Mouse (Mus musculus): ENCODE measurements around the gene Nlrc4. TPM values are rescaled to one million over a fixed set of nuclear protein-coding genes. Genes with fewer than 3 reads are reported as not detected.
A peak's percentile ranks its signal among the peaks of the same experiment; 100 is the strongest.

Gene Nlrc4
- total and polyA plus RNA-seq, 2 experiments from 2014 or later, result 0.19 to 0.23 TPM

GRCm38 (mm10) chr17:74394381-74394780 lies 64.6 kb downstream of the Nlrc4 start:
- no peak overlapping the region for H3K27ac ChIP-seq (ENCODE audit: low read depth, low read length)
- H3K4me1 ChIP-seq (ENCODE audit: insufficient read depth), result no peaks in the 10 kb centered on the region
- no peaks in the 10 kb centered on the region for H3K9me3 ChIP-seq (ENCODE audit: low read length)
- no peaks in the 10 kb centered on the region for H3K27me3 ChIP-seq (ENCODE audit: insufficient read depth, low read length)
- H3K4me2 ChIP-seq (ENCODE audit: low read depth), result no peak overlapping the region
- H3K4me3 ChIP-seq (ENCODE audit: low read depth, low read length), result no peak overlapping the region
- H3K36me3 ChIP-seq (ENCODE audit: insufficient read depth), result no peaks in the 10 kb centered on the region
- TF ChIP-seq CTCF (IDR thresholded peaks at IDR 0.05; ENCODE audit: low read depth), result no peak
- no peak overlapping the region for H3K9ac ChIP-seq
- 71% methylated on average over 2 of the region's 2 CpGs for WGBS
- ATAC-seq (no peak), DNase-seq (no peak)

- ATAC-seq, result peak; percentile 48; the same call in 1 of the 2 replicates
- 80% methylated on average over 3 of the region's 3 CpGs for WGBS
- Histone ChIP-seq H3K4me1 (ENCODE audit: insufficient read depth) (no peaks in the 10 kb centered on the region), H3K9ac (no peak overlapping the region), H3K9me3 (ENCODE audit: low read length) (no peaks in the 10 kb centered on the region), H3K27me3 (ENCODE audit: insufficient read depth, low read length) (no peaks in the 10 kb centered on the region), H3K36me3 (ENCODE audit: insufficient read depth) (peaks cover 31% of the 10 kb centered on the region), H3K27ac (ENCODE audit: low read depth, low read length) (no peak overlapping the region), H3K4me3 (ENCODE audit: low read depth, low read length) (no peak overlapping the region), H3K4me2 (ENCODE audit: low read depth) (no peak overlapping the region)
- peak; percentile 35 for TF ChIP-seq CTCF (IDR thresholded peaks at IDR 0.05; ENCODE audit: low read depth)
- no peak for DNase-seq
Observed at GRCm38 (mm10) chr17:74389847-74390246, 69.1 kb downstream of the Nlrc4 start.

- H3K9me3 ChIP-seq (ENCODE audit: low read length), result no peaks in the 10 kb centered on the region
- DNase-seq (no peak), ATAC-seq (no peak)
- no peak overlapping the region for H3K9ac ChIP-seq
- peaks cover 62% of the 10 kb centered on the region for H3K36me3 ChIP-seq (ENCODE audit: insufficient read depth)
- no peaks in the 10 kb centered on the region for H3K4me1 ChIP-seq (ENCODE audit: insufficient read depth)
- H3K4me3 ChIP-seq (ENCODE audit: low read depth, low read length), result no peak overlapping the region
- H3K27me3 ChIP-seq (ENCODE audit: insufficient read depth, low read length), result no peaks in the 10 kb centered on the region
- TF ChIP-seq CTCF (IDR thresholded peaks at IDR 0.05; ENCODE audit: low read depth), result no peak
- no peak overlapping the region for H3K27ac ChIP-seq (ENCODE audit: low read depth, low read length)
- H3K4me2 ChIP-seq (ENCODE audit: low read depth), result no peak overlapping the region
Observed at GRCm38 (mm10) chr17:74386657-74387056, 72.3 kb downstream of the Nlrc4 start.

GRCm38 (mm10) chr17:74376916-74377315 lies 82.0 kb downstream of the Nlrc4 start:
- WGBS, result 86% methylated on average over 1 of the region's 1 CpGs
- H3K4me3 ChIP-seq (ENCODE audit: low read depth, low read length), result no peak overlapping the region
- ATAC-seq (no peak), DNase-seq (no peak)
- H3K9ac ChIP-seq, result no peak overlapping the region
- H3K27me3 ChIP-seq (ENCODE audit: insufficient read depth, low read length), result no peaks in the 10 kb centered on the region
- H3K4me2 ChIP-seq (ENCODE audit: low read depth), result no peak overlapping the region
- TF ChIP-seq CTCF (IDR thresholded peaks at IDR 0.05; ENCODE audit: low read depth), result no peak
- no peaks in the 10 kb centered on the region for H3K9me3 ChIP-seq (ENCODE audit: low read length)
- no peaks in the 10 kb centered on the region for H3K4me1 ChIP-seq (ENCODE audit: insufficient read depth)
- peaks cover 69% of the 10 kb centered on the region for H3K36me3 ChIP-seq (ENCODE audit: insufficient read depth)
- no peak overlapping the region for H3K27ac ChIP-seq (ENCODE audit: low read depth, low read length)

Other genes with a start within 250 kb of the Nlrc4 start
- 45.7 and 54.2 TPM in 2 replicates for gene Memo1, start 163.6 kb downstream of the Nlrc4 start, total RNA-seq (2014; rRNA removed)
- 46.3 and 52.9 TPM in 2 replicates for gene Memo1, start 163.6 kb downstream of the Nlrc4 start, polyA plus RNA-seq (2015; fragmentation: Nextera tagmentation; extraction: Ambion mirVana)
- 86.1 and 109 TPM in 2 replicates for gene Dpy30, start 135.2 kb downstream of the Nlrc4 start, total RNA-seq (2014; rRNA removed)
- gene Dpy30, start 135.2 kb downstream of the Nlrc4 start, polyA plus RNA-seq (2015; fragmentation: Nextera tagmentation; extraction: Ambion mirVana), result 225 and 246 TPM in 2 replicates
- 156 and 181 TPM in 2 replicates for gene Spast, start 120.2 kb downstream of the Nlrc4 start, total RNA-seq (2014; rRNA removed)
- 19.7 and 23.2 TPM in 2 replicates for gene Spast, start 120.2 kb downstream of the Nlrc4 start, polyA plus RNA-seq (2015; fragmentation: Nextera tagmentation; extraction: Ambion mirVana)
- gene Slc30a6, start 63.5 kb downstream of the Nlrc4 start, total RNA-seq (2014; rRNA removed), result 16.9 and 18.8 TPM in 2 replicates
- gene Slc30a6, start 63.5 kb downstream of the Nlrc4 start, polyA plus RNA-seq (2015; fragmentation: Nextera tagmentation; extraction: Ambion mirVana), result 21.5 and 24.4 TPM in 2 replicates
- 46.0 and 52.3 TPM in 2 replicates for gene Yipf4, start 30.4 kb upstream of the Nlrc4 start, total RNA-seq (2014; rRNA removed)
- gene Yipf4, start 30.4 kb upstream of the Nlrc4 start, polyA plus RNA-seq (2015; fragmentation: Nextera tagmentation; extraction: Ambion mirVana), result 50.7 and 51.7 TPM in 2 replicates
- 103 and 121 TPM in 2 replicates for gene Birc6, start 69.2 kb upstream of the Nlrc4 start, total RNA-seq (2014; rRNA removed)
- gene Birc6, start 69.2 kb upstream of the Nlrc4 start, polyA plus RNA-seq (2015; fragmentation: Nextera tagmentation; extraction: Ambion mirVana), result 60.8 and 86.0 TPM in 2 replicates

Data from forebrain, postnatal 0 days (tissue).